Mouse (Mus musculus) bone marrow, adult 2 months (tissue): Measurements from ENCODE around the gene Elovl3. TPM values are rescaled to one million over a fixed set of nuclear protein-coding genes. Genes with fewer than 3 reads are reported as not detected.

Source experiments
- H3K27ac ChIP-seq: fragments of 200-500 bp; 2 replicates; pipeline ENCODE4 v1.5.1; 2012; ENCODE audit warnings: low read depth, mild to moderate bottlenecking, control low read depth, inconsistent platforms, low read length; ENCODE audit not compliant: control insufficient read depth, poor library complexity, insufficient read depth
- H3K4me1 ChIP-seq: fragments of 200-500 bp; 2 replicates; pipeline ENCODE4 v1.6.1; 2011; ENCODE audit warnings: low read length; ENCODE audit not compliant: control insufficient read depth, insufficient read depth
- H3K4me3 ChIP-seq: fragments of 200-500 bp; replicated peaks from 2 replicates; pipeline ENCODE3; 2011; ENCODE audit warnings: mild to moderate bottlenecking, low read depth, low read length, control low read depth; ENCODE audit not compliant: control insufficient read depth
- CTCF ChIP-seq: fragments of 200-500 bp; IDR thresholded peaks from 2 replicates; pipeline ENCODE4 v1.5.1; 2011; ENCODE audit warnings: low read length, control low read depth; ENCODE audit not compliant: control insufficient read depth, insufficient read depth
- POLR2A ChIP-seq: fragments of 200-500 bp; IDR thresholded peaks from 2 replicates; pipeline ENCODE4 v1.6.1; 2011; ENCODE audit warnings: low read depth, mild to moderate bottlenecking, control low read depth, low read length, borderline replicate concordance; ENCODE audit not compliant: control insufficient read depth
- WGBS: fragments of 180-500 bp; shearing (Covaris S2); methylation state at CpG from one replicate; pipeline ENCODE4 v1.1.7; 2018; 5-methylcytosine and 5-hydroxymethylcytosine counted together
- polyA plus RNA-seq: library from polyadenylated mRNA; stranded (reverse); fragments of >200 nt; gene quantifications from 2 replicates; pipeline ENCODE4 v1.2.4, GENCODE M21; 2011; ENCODE audit warnings: low replicate concordance; ENCODE audit not compliant: missing spikeins, insufficient read depth, insufficient read length

The Elovl3 gene
- polyA plus RNA-seq, 1 experiment, result not detected

DNA sequence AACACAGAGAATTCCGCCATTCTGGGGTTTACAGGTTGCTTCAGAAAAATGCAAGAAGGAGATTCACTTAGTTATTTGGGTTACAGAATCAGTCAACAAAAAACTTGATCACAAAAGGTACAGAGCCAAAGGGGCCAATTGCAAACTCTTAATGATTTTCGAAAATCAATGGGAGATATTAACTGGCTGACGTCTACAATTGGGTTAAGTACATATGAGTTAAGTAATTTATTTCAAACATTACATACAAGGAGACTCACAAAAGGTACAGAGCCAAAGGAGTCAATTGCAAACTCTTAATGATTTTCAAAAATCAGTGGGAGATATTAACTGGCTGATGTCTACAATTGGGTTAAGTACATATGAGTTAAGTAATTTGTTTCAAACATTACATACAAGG is 32.1 kb upstream of the Elovl3 start:
- no peak for TF ChIP-seq POLR2A
- no peak for TF ChIP-seq CTCF
- 89% methylated on average over 3 of the region's 3 CpGs for WGBS
- Histone ChIP-seq H3K4me1 (no peaks in the 10 kb centered on the region; the same call in 1 of the 2 replicates), H3K27ac (no peak overlapping the region), H3K4me3 (no peak overlapping the region)

DNA sequence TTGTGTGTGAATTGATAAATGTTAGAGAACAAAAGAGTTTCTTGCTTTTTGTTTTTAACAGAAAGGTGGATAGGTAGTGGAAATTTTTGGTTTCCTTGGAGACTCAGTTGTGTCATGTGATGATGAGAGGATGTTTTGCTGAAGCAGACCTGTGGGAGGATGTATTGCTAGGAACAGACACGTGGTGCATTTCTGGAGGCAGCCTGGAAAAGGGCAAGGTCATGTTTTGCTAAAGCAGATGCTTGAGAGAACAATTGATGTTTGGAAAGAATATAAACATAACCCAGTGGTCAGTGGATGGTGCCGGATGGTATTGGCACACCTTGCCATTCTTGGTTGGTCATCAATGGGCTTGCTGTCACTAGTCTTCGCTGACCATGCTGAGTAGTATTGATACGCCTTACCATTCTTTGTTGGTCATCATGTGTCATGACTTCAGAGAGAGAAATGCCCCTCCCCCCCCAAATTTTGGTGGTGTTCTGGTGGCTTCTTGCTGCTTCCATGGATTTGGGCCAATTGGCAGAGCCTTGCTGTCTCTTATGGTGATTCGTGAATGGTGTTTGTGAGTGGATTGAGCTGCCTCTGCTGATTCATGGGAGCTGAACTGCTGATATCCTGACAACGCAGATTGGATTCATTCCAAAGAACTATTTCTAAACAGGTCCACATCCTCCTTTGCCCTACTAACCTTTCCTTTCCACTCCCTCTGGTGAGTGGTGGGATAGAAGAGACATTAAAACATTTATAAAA is 28.1 kb upstream of the Elovl3 start:
- no peak overlapping the region for H3K27ac ChIP-seq
- no peak for TF ChIP-seq CTCF
- no peak for TF ChIP-seq POLR2A
- WGBS, result 74% methylated on average over 6 of the region's 6 CpGs
- H3K4me1 ChIP-seq, result peaks cover 2% of the 10 kb centered on the region
- H3K4me3 ChIP-seq, result no peak overlapping the region

DNA sequence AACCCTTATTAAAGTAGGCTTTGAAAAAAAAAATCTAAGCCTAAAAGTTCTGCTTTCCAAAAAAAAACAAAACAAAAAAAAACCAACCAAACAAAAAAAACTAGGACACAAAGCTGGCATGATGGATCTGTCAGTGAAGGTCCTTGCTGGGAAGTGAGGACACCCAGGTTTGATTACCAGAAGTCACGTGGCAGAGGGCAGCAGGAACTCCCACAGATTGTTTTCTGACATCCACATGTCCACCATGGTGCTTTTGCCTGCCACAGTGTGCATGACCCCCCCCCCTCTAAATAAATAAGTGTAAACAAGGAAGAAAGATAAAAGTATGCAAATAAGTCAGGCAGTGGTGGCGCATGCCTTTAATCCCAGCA is 27.5 kb upstream of the Elovl3 start:
- Histone ChIP-seq H3K4me1 (peaks cover 2% of the 10 kb centered on the region), H3K4me3 (no peak overlapping the region), H3K27ac (no peak overlapping the region)
- 66% methylated on average over 2 of the region's 2 CpGs for WGBS
- TF ChIP-seq POLR2A (no peak), CTCF (no peak)

DNA sequence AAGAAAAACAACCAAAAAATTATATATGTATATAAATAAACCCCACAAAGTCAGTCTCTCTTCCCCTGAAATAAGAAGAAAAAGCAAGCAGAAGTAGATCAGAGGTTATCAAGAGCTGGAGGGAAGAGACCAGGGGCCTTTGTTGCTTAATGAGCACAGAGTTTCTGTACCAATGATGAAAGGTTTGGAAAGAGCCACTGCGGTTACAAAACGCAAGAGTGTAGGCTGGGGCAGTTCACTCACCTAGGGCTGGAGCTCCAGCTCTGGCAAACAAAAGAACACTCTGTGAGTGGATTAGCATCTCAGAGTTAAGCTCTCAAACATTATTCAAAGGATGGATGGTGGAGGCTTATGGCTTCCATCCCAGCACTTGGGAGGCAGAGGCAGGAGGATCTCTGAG is 21.5 kb upstream of the Elovl3 start:
- Histone ChIP-seq H3K4me3 (no peak overlapping the region), H3K27ac (peak overlapping the region; percentile 50), H3K4me1 (peaks cover 3% of the 10 kb centered on the region)
- TF ChIP-seq POLR2A (no peak), CTCF (no peak)
- 49% methylated on average over 2 of the region's 2 CpGs for WGBS

DNA sequence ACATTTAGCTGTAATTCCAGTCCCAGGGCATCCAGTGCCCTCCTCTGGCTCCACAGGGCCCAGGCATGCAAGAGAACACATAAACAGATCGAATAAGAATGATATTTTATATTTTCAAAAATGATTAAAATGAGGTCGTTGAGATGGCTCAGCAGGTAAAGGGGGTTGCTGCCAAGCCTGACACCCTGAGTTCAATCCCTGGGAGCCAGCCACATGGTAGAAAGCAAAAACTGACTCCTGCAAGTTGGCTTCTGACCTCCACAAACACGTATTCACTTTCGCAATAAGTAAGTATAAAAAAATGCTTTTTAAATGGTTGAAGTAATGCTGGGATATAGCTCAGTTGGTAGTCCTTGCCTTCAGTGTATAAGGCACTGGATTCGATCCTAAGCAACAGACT is 20.9 kb upstream of the Elovl3 start:
- no peak overlapping the region for H3K4me3 ChIP-seq
- TF ChIP-seq POLR2A, result no peak
- no peak for TF ChIP-seq CTCF
- peaks cover 1% of the 10 kb centered on the region; the same call in 1 of the 2 replicates for H3K4me1 ChIP-seq
- H3K27ac ChIP-seq, result peak overlapping the region; percentile 50
- WGBS, result 67% methylated on average over 5 of the region's 5 CpGs

DNA sequence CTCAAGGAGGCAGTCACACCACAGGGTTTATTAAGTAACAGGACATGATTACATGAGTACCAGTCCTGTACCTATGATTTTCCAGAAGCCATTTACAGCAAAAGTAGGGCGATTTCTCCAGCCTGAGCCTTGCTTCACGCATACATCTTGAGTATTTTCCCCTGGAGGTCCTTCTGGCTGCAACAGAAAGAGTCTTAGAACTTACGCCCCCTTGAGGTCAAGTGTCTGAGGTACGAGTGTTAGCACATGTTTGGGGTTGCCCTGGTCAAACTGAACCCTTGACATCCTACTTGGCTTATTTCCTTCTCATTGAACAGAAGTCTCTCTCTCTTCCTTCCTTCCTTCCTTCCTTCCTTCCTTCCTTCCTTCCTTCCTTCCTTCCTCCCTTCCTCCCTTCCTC is 17.1 kb upstream of the Elovl3 start:
- H3K27ac ChIP-seq, result no peak overlapping the region
- 56% methylated on average over 4 of the region's 4 CpGs for WGBS
- H3K4me3 ChIP-seq, result no peak overlapping the region
- peaks cover 1% of the 10 kb centered on the region; the same call in 1 of the 2 replicates for H3K4me1 ChIP-seq
- TF ChIP-seq POLR2A, result no peak
- TF ChIP-seq CTCF, result no peak

DNA sequence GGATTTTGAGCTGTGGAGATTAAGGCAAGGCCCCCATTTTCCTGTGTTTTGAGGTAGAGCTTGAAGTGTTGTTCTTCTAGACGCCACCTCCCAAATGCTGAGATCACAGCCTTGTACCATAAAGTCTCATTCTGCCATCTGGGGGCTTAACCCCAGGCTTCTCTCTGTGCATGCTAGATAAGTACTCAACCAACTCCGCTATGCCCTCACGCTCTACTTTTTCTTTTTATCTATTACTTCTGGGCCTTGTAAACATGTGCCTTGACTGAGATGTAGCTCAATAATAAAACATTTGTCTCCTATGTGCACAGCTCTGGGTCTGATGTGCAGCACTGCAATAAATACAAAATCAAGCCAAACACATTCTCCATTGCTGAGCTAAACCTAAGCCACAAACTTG is 12.2 kb upstream of the Elovl3 start:
- no peak for TF ChIP-seq POLR2A
- TF ChIP-seq CTCF, result no peak
- H3K4me1 ChIP-seq, result no peaks in the 10 kb centered on the region
- H3K4me3 ChIP-seq, result no peak overlapping the region
- 55% methylated on average over 3 of the region's 3 CpGs for WGBS
- no peak overlapping the region for H3K27ac ChIP-seq

DNA sequence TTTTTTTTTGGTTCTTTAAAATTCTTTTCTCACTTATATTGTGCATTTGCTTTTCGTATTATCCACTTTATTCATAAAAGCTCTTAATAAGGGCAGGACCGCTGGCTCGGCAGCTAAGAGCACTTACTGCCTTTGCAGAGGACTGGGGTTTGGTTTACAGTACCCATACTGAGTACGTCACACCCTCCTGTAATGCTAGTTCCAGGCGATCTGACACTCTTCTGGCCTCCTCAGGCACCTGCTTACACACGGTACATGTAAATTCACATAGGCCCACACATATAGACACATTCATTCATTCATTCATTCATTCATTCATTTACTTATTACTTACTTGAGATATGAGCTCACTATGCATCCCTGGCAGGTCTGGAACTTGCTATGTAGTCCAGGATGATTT is 10.8 kb upstream of the Elovl3 start:
- TF ChIP-seq CTCF (no peak), POLR2A (no peak)
- Histone ChIP-seq H3K4me3 (no peak overlapping the region), H3K27ac (no peak overlapping the region), H3K4me1 (no peaks in the 10 kb centered on the region)
- WGBS, result 82% methylated on average over 6 of the region's 6 CpGs

DNA sequence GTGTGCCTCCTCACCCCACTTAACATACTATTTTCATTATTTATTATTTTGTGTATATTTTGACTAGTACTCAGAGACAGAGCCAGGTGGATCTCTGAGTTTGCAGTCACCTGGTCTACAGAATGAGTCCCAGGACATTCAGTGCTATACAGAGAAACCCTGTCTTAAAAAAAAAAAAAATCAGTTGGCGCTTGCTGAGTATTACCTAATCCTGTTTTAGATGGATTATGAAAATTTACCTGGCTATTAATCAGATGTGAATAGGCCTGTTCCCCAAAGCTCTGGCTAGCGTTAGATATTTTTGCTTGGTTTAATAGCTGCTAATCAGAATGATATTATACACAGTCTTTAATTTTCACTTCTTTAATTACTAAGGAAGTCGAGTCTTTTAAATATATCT is 7.8 kb upstream of the Elovl3 start:
- H3K27ac ChIP-seq, result no peak overlapping the region
- WGBS, result 75% methylated on average over 3 of the region's 3 CpGs
- no peaks in the 10 kb centered on the region for H3K4me1 ChIP-seq
- H3K4me3 ChIP-seq, result no peak overlapping the region
- TF ChIP-seq POLR2A, result no peak
- no peak for TF ChIP-seq CTCF
